Mouse (Mus musculus) embryonic facial prominence, embryonic 12.5 days (tissue): ENCODE results near the gene Slc27a5. TPM values are rescaled to one million over a fixed set of nuclear protein-coding genes. Genes with fewer than 3 reads are reported as not detected.

ENCODE experiments used
- ATAC-seq: fragments of 200-750 bp; cut with Nextera tagmentation; 2 replicates; pipeline ENCODE4 v1.8.0; 2017; ENCODE audit not compliant: insufficient number of reproducible peaks, insufficient read depth, low FRiP score, low TSS enrichment
- H3K27ac ChIP-seq: fragments of 300-500 bp; sonication (generic); 2 replicates; pipeline ENCODE4 v1.5.1; 2016; ENCODE audit warnings: mild to moderate bottlenecking
- H3K27me3 ChIP-seq: fragments of 300-500 bp; sonication (generic); 2 replicates; pipeline ENCODE4 v1.6.1; 2016; ENCODE audit warnings: mild to moderate bottlenecking, moderate library complexity
- H3K36me3 ChIP-seq: fragments of 300-500 bp; sonication (generic); 2 replicates; pipeline ENCODE4 v1.6.1; 2016; ENCODE audit warnings: mild to moderate bottlenecking
- H3K4me1 ChIP-seq: fragments of 300-500 bp; sonication (generic); 2 replicates; pipeline ENCODE4 v1.6.1; 2016
- H3K4me2 ChIP-seq: fragments of 300-500 bp; sonication (generic); replicated peaks from 2 replicates; pipeline ENCODE4 v1.6.1; 2016; ENCODE audit warnings: mild to moderate bottlenecking, moderate library complexity
- H3K4me3 ChIP-seq: fragments of 300-500 bp; sonication (generic); 2 replicates; pipeline ENCODE4 v1.5.1; 2016; ENCODE audit warnings: mild to moderate bottlenecking
- H3K9ac ChIP-seq: fragments of 300-500 bp; sonication (generic); 2 replicates; pipeline ENCODE4 v1.6.1; 2016; ENCODE audit warnings: mild to moderate bottlenecking, moderate library complexity
- H3K9me3 ChIP-seq: fragments of 300-500 bp; sonication (generic); 2 replicates; pipeline ENCODE4 v1.6.1; 2016; ENCODE audit warnings: mild to moderate bottlenecking, moderate library complexity
- WGBS: fragments of 180-500 bp; shearing (Covaris S2); methylation state at CpG from one replicate; pipeline ENCODE4 v1.1.7; 2016; 5-methylcytosine and 5-hydroxymethylcytosine counted together
- polyA plus RNA-seq: library from polyadenylated mRNA; unstranded; fragments of >200 nt; fragmentation: Nextera tagmentation; extraction: Ambion mirVana; gene quantifications from 2 replicates; pipeline ENCODE4 v1.2.1, GENCODE M21; 2016

The Slc27a5 gene
- polyA plus RNA-seq, 1 experiment from 2014 or later, result not detected

GRCm38 (mm10) chr7:13036806-13037205, 38.8 kb upstream of the Slc27a5 start:
- Histone ChIP-seq H3K27me3 (peaks cover 14% of the 10 kb centered on the region), H3K9me3 (no peaks in the 10 kb centered on the region), H3K4me1 (peaks cover 33% of the 10 kb centered on the region), H3K4me2 (peak overlapping the region; percentile 90), H3K36me3 (peaks cover 35% of the 10 kb centered on the region), H3K9ac (peak overlapping the region; percentile 92), H3K4me3 (peak overlapping the region; percentile 81), H3K27ac (peak overlapping the region; percentile 100)
- 41% methylated on average over 4 of the region's 4 CpGs for WGBS
- ATAC-seq, result no peak

GRCm38 (mm10) chr7:13035211-13035855, 37.3 kb upstream of the Slc27a5 start:
- WGBS, result 86% methylated on average over 17 of the region's 17 CpGs
- Histone ChIP-seq H3K27me3 (no peaks in the 10 kb centered on the region), H3K4me3 (no peak overlapping the region), H3K9ac (no peak overlapping the region; the same call in 1 of the 2 replicates), H3K4me1 (peaks cover 33% of the 10 kb centered on the region), H3K4me2 (peak overlapping the region; percentile 71), H3K9me3 (no peaks in the 10 kb centered on the region), H3K36me3 (peaks cover 48% of the 10 kb centered on the region), H3K27ac (peak overlapping the region; percentile 85; the same call in 1 of the 2 replicates)
- ATAC-seq, result no peak; the same call in 1 of the 2 replicates

GRCm38 (mm10) chr7:13034148-13034977, 36.4 kb upstream of the Slc27a5 start, which contains the start of gene Chmp2a:
Chmp2a (minus strand) TSS chr7:13034807.
- no peaks in the 10 kb centered on the region for H3K9me3 ChIP-seq
- peak within 1 kb of the TSS; percentile 85 for H3K27ac ChIP-seq
- H3K27me3 ChIP-seq, result no peaks in the 10 kb centered on the region
- peak within 1 kb of the TSS; percentile 71 for H3K4me2 ChIP-seq
- peaks cover 33% of the 10 kb centered on the region for H3K4me1 ChIP-seq
- WGBS, result under 1% methylated on average over 45 of the region's 45 CpGs
- peaks cover 58% of the 10 kb centered on the region for H3K36me3 ChIP-seq
- peak within 1 kb of the TSS; percentile 45 for H3K4me3 ChIP-seq
- peak within 1 kb of the TSS; percentile 58 for H3K9ac ChIP-seq
- ATAC-seq, result peak; percentile 75

- peaks cover 66% of the 10 kb centered on the region for H3K36me3 ChIP-seq
- peak overlapping the region; percentile 71 for H3K4me2 ChIP-seq
- H3K9me3 ChIP-seq, result no peaks in the 10 kb centered on the region
- 53% methylated on average over 13 of the region's 13 CpGs for WGBS
- H3K27me3 ChIP-seq, result no peaks in the 10 kb centered on the region
- ATAC-seq, result no peak
- H3K9ac ChIP-seq, result peak overlapping the region; percentile 58
- peaks cover 28% of the 10 kb centered on the region for H3K4me1 ChIP-seq
- H3K27ac ChIP-seq, result peak overlapping the region; percentile 85
- peak overlapping the region; percentile 45 for H3K4me3 ChIP-seq
Observed at GRCm38 (mm10) chr7:13033451-13034147, 35.6 kb upstream of the Slc27a5 start.

- Histone ChIP-seq H3K36me3 (peaks cover 76% of the 10 kb centered on the region), H3K4me1 (peaks cover 28% of the 10 kb centered on the region), H3K27me3 (no peaks in the 10 kb centered on the region), H3K9ac (no peak overlapping the region), H3K4me3 (no peak overlapping the region), H3K27ac (no peak overlapping the region), H3K4me2 (no peak overlapping the region), H3K9me3 (no peaks in the 10 kb centered on the region)
- WGBS, result 90% methylated on average over 7 of the region's 7 CpGs
- no peak for ATAC-seq
Observed at GRCm38 (mm10) chr7:13032541-13032940, 34.5 kb upstream of the Slc27a5 start.

- Histone ChIP-seq H3K9me3 (no peaks in the 10 kb centered on the region), H3K36me3 (peaks cover 82% of the 10 kb centered on the region), H3K27me3 (no peaks in the 10 kb centered on the region), H3K4me2 (no peak overlapping the region), H3K4me3 (no peak overlapping the region), H3K4me1 (peaks cover 28% of the 10 kb centered on the region), H3K27ac (no peak overlapping the region), H3K9ac (no peak overlapping the region)
- ATAC-seq, result no peak
- WGBS, result 84% methylated on average over 2 of the region's 2 CpGs
Observed at GRCm38 (mm10) chr7:13031983-13032382, 34.0 kb upstream of the Slc27a5 start.

GRCm38 (mm10) chr7:13031069-13031468, 33.1 kb upstream of the Slc27a5 start:
- H3K27ac ChIP-seq, result no peak overlapping the region
- ATAC-seq, result no peak
- H3K4me2 ChIP-seq, result no peak overlapping the region
- H3K27me3 ChIP-seq, result no peaks in the 10 kb centered on the region
- H3K36me3 ChIP-seq, result peaks cover 87% of the 10 kb centered on the region
- WGBS, result 75% methylated on average over 5 of the region's 5 CpGs
- no peak overlapping the region for H3K9ac ChIP-seq
- peaks cover 29% of the 10 kb centered on the region for H3K4me1 ChIP-seq
- no peaks in the 10 kb centered on the region for H3K9me3 ChIP-seq
- no peak overlapping the region for H3K4me3 ChIP-seq

GRCm38 (mm10) chr7:13028986-13029385, 31.0 kb upstream of the Slc27a5 start:
- Histone ChIP-seq H3K9me3 (no peaks in the 10 kb centered on the region), H3K9ac (no peak overlapping the region), H3K4me3 (no peak overlapping the region), H3K4me1 (peaks cover 24% of the 10 kb centered on the region), H3K27me3 (no peaks in the 10 kb centered on the region), H3K36me3 (peaks cover 81% of the 10 kb centered on the region), H3K4me2 (no peak overlapping the region), H3K27ac (no peak overlapping the region)
- WGBS, result 96% methylated on average over 4 of the region's 4 CpGs
- no peak for ATAC-seq

- Histone ChIP-seq H3K9me3 (no peaks in the 10 kb centered on the region), H3K27ac (peak overlapping the region; percentile 100)
Observed at GRCm38 (mm10) chr7:13025511-13026112, 27.6 kb upstream of the Slc27a5 start.

GRCm38 (mm10) chr7:13024805-13025204, 26.8 kb upstream of the Slc27a5 start:
- peak overlapping the region; percentile 99 for H3K4me2 ChIP-seq
- peak overlapping the region; percentile 100 for H3K27ac ChIP-seq
- H3K4me1 ChIP-seq, result peaks cover 15% of the 10 kb centered on the region
- ATAC-seq, result peak; percentile 61
- under 1% methylated on average over 28 of the region's 44 CpGs for WGBS
- H3K27me3 ChIP-seq, result no peaks in the 10 kb centered on the region
- peak overlapping the region; percentile 98 for H3K9ac ChIP-seq
- H3K9me3 ChIP-seq, result no peaks in the 10 kb centered on the region
- peaks cover 45% of the 10 kb centered on the region for H3K36me3 ChIP-seq
- peak overlapping the region; percentile 93 for H3K4me3 ChIP-seq

More at GRCm38 (mm10) chr7:13025511-13026112, 27.6 kb upstream of the Slc27a5 start:
- ATAC-seq, result no peak
- WGBS, result 27% methylated on average over 4 of the region's 4 CpGs
- Histone ChIP-seq H3K4me3 (peak overlapping the region; percentile 93), H3K36me3 (peaks cover 53% of the 10 kb centered on the region), H3K4me2 (peak overlapping the region; percentile 99), H3K9ac (peak overlapping the region; percentile 98), H3K27me3 (no peaks in the 10 kb centered on the region), H3K4me1 (peaks cover 15% of the 10 kb centered on the region)
